Mouse (Mus musculus): Measurements from ENCODE around the gene Eml4. TPM values are rescaled to one million over a fixed set of nuclear protein-coding genes. Genes with fewer than 3 reads are reported as not detected.

The Eml4 gene
- total RNA-seq, 4 experiments from 2014 or later, result 3.3 to 5.0 (median 4.0) TPM

GRCm38 (mm10) chr17:83379791-83380190, 29.1 kb downstream of the Eml4 start:
- no peak for DNase-seq (ENCODE audit: low spot score)

GRCm38 (mm10) chr17:83382752-83383151, 32.0 kb downstream of the Eml4 start:
- DNase-seq (ENCODE audit: low spot score), result no peak

GRCm38 (mm10) chr17:83384981-83385380, 34.2 kb downstream of the Eml4 start:
- no peak for DNase-seq (ENCODE audit: low spot score)

DNA sequence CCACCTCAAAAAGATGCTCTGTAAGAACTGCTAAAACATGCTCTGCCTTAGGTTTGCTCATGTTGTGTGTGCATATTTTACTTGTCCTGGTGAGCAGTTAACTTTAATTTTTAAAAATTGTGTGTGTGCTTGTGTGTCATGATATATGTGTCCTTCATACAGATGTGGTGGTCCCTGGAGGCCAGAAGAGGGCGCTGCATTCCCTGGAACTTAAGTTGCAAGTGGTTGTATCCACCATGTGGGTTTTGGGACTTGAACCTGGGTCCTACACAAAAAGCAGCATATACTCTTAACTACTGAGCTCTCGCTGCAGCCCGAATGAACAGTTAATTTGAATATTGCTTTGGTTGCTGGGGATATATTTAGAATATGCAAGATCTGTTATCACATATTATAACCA, 36.4 kb downstream of the Eml4 start:
- no peak for DNase-seq (ENCODE audit: low spot score)

- DNase-seq (ENCODE audit: low spot score), result no peak
These were observed 43.3 kb downstream of the Eml4 start for GRCm38 (mm10) chr17:83394013-83394412.

GRCm38 (mm10) chr17:83397571-83398100, 46.9 kb downstream of the Eml4 start:
- peak; percentile 44 for DNase-seq (ENCODE audit: low spot score)

DNA sequence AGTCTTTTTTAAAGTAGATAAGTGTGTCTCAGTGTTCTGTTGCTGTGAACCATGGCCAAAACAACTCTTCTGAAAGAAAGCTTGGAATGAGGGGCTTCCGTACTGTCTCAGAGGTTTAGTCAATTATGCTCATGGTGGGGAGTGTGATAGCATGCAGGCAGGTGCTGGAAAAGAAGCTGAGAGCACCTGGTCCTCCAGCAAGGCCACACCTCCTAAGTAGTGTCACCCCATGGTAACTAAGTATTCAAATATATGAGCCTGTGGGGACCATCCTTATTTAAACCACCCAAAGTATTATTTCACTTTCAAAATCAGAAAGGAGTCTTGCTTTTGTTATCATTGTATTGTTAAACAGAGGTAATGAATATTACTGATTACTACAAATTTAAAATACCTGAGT, 48.0 kb downstream of the Eml4 start:
- DNase-seq (ENCODE audit: low spot score), result no peak

DNA sequence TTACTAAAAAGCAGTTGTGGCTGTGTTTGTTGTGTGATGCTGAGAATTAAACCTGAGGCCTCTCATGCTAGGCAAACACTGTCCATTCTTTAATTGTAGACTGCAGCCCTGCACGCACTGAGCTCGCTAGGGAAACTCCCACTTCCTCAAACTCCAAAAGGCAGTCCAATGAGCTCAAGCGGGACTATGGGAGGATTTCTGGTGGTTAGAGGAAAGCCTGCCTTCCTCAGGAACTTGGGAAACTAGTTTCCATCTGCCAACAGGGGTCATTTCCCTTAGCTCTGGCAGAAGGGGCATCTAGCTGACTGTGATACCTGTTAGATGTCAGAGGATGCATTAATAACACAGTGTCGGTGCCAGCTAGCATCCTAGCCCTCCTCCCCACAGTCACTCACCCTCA, 79.9 kb downstream of the Eml4 start:
- peak; percentile 24 for DNase-seq (ENCODE audit: low spot score)

DNA sequence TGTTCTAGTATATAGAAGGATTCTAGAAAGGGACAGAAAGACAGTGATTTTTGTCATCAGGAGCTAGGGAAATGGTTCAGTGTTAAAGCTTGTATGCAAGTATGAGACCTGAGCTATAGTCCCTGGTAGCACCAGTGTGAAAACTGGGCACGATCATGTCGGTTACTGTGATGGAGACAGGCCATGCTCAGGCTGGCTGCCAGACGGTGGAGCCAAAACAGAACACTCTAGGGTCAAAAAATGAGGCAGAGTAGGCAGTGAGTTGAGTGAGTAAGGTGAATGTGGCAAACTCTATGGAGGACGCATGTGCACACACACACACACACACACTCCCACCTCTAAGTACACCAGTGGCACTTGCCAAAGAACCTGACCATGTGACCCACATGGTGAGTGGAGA, 92.7 kb downstream of the Eml4 start:
- no peak for DNase-seq (ENCODE audit: low spot score)

GRCm38 (mm10) chr17:83449583-83449982, 98.9 kb downstream of the Eml4 start:
- DNase-seq (ENCODE audit: low spot score), result no peak

GRCm38 (mm10) chr17:83451367-83451766, 100.6 kb downstream of the Eml4 start:
- no peak for DNase-seq (ENCODE audit: low spot score)

GRCm38 (mm10) chr17:83451796-83452195, 101.1 kb downstream of the Eml4 start:
- no peak for DNase-seq (ENCODE audit: low spot score)

DNA sequence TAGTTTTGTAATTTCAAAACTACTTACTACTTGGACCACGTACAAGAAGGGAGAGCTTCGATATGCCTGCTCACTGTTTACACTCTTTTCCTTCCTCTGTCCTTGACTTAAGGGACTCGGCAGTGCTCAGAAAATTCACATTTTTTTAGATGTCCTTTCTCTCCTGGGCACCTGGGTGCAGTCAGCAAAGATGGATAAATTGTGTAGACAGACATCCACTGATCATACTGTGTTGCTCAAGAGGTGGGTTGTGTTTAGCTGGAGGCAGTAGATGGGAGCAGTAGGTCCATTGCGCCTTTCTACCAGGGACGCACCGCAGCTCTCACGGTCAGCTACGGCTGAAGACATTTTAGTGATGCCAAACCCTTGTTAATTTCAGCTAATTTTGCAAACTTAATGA, 101.7 kb downstream of the Eml4 start:
- no peak for DNase-seq (ENCODE audit: low spot score)

GRCm38 (mm10) chr17:83453587-83453986, 102.9 kb downstream of the Eml4 start:
- DNase-seq (ENCODE audit: low spot score), result no peak

DNA sequence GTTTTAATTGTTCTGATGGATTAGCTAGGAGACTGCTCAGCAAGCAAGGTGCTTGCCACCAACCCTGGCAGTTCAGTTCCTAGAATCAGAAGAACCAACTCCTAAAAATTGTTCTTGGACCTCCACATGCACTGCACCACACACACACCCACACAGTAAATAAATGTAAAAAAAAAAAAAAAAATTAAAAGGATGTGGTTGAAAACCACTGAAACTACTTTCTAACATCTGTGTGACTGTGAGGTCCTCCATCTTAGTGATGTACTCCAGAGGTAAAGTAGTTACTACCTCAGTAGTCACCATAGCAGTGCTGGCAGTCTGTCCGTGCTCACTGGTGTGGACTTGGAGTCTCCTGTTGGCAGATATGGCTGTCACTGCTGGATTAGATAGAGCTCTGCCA, 106.5 kb downstream of the Eml4 start:
- DNase-seq (ENCODE audit: low spot score), result no peak

GRCm38 (mm10) chr17:83465969-83466368, 115.2 kb downstream of the Eml4 start:
- DNase-seq (ENCODE audit: low spot score), result no peak

- DNase-seq (ENCODE audit: low spot score), result no peak
These were observed 116.0 kb downstream of the Eml4 start for GRCm38 (mm10) chr17:83466697-83467251.

GRCm38 (mm10) chr17:83469586-83469985, 118.9 kb downstream of the Eml4 start:
- no peak for DNase-seq (ENCODE audit: low spot score)

DNA sequence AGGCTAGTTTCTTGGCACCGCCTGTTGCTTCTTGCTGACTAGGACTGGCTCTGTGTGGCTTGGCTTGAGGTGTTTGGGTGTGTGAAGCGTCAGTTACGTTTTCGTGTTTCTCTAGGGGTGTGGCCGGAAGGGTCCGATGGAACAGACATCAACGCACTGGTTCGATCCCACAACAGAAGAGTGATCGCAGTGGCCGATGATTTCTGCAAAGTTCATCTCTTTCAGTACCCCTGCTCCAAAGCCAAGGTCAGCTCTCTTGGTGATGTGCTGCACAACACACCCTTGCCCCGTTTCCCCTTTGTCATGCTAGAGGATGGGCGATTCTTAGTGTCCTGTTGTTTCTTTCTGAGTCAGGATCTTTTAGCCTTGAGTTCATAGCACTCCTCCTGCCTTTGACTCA, 126.4 kb downstream of the Eml4 start:
- DNase-seq (ENCODE audit: low spot score), result no peak

GRCm38 (mm10) chr17:83481551-83481950, 130.8 kb downstream of the Eml4 start:
- no peak for DNase-seq (ENCODE audit: low spot score)

- DNase-seq (ENCODE audit: low spot score), result no peak
These were observed 132.2 kb downstream of the Eml4 start for GRCm38 (mm10) chr17:83482817-83483536.

GRCm38 (mm10) chr17:83483784-83484183, 133.1 kb downstream of the Eml4 start:
- DNase-seq (ENCODE audit: low spot score), result no peak

DNA sequence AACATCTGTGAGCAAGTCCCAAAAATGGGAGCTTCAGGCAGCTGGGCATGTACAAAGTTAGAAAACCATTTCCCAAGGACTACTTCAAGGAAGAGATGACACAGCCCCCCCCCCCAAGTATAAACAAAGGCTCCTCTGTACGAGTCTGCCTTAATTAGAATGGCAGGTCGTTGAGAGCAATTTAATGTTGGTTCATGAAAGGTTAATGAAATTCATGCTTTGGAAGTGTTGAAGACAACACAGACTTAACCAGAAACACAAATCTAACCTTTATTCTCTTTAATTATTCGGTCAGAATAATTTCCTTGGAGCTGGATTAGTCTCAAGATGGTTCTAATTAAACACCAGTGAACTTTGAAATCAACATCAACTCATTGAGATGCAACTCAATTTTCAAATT, 137.0 kb downstream of the Eml4 start:
- DNase-seq (ENCODE audit: low spot score), result no peak
